Mouse (Mus musculus): ENCODE measurements around the gene Fam166a. TPM values are rescaled to one million over a fixed set of nuclear protein-coding genes. Genes with fewer than 3 reads are reported as not detected.

Fam166a gene
- polyA plus RNA-seq, 1 experiment = 1.8 TPM

Other genes starting within 250 kb of the Fam166a start
- gene Mrpl41, start 243.6 kb upstream of the Fam166a start, polyA plus RNA-seq (2012; rRNA removed) = 67.2 and 81.6 TPM in 2 replicates
- 17.3 and 20.7 TPM in 2 replicates for gene Pnpla7, start 242.7 kb upstream of the Fam166a start, polyA plus RNA-seq (2012; rRNA removed)
- 272 and 279 TPM in 2 replicates for gene Nsmf, start 164.4 kb upstream of the Fam166a start, polyA plus RNA-seq (2012; rRNA removed)
- 1.8 and 2.3 TPM in 2 replicates for gene Entpd8, start 138.4 kb upstream of the Fam166a start, polyA plus RNA-seq (2012; rRNA removed)
- gene Noxa1, start 123.6 kb upstream of the Fam166a start, polyA plus RNA-seq (2012; rRNA removed) = 0.30 and 0.34 TPM in 2 replicates
- 16.6 and 20.4 TPM in 2 replicates for gene Nrarp, start 38.0 kb upstream of the Fam166a start, polyA plus RNA-seq (2012; rRNA removed)
- 41.2 and 42.5 TPM in 2 replicates for gene Tor4a, start 21.9 kb upstream of the Fam166a start, polyA plus RNA-seq (2012; rRNA removed)
- gene Nelfb, start 7.3 kb upstream of the Fam166a start, polyA plus RNA-seq (2012; rRNA removed) = 57.5 and 77.6 TPM in 2 replicates
- gene Stpg3, start 4.1 kb upstream of the Fam166a start, polyA plus RNA-seq (2012; rRNA removed) = 0.74 and 0.93 TPM in 2 replicates
- 468 and 584 TPM in 2 replicates for gene Tubb4b, start 6.0 kb downstream of the Fam166a start, polyA plus RNA-seq (2012; rRNA removed)
- not detected in 2 replicates for gene Slc34a3, start 15.6 kb downstream of the Fam166a start, polyA plus RNA-seq (2012; rRNA removed)
- gene Rnf224, start 18.0 kb downstream of the Fam166a start, polyA plus RNA-seq (2012; rRNA removed) = 0.04 and 0.09 TPM in 2 replicates
- gene Rnf208, start 23.5 kb downstream of the Fam166a start, polyA plus RNA-seq (2012; rRNA removed) = 9.0 and 13.9 TPM in 2 replicates
- 0.19 and 0.59 TPM in 2 replicates for gene Cysrt1, start 23.7 kb downstream of the Fam166a start, polyA plus RNA-seq (2012; rRNA removed)
- 23.2 and 23.7 TPM in 2 replicates for gene AL732309.1, start 28.1 kb downstream of the Fam166a start, polyA plus RNA-seq (2012; rRNA removed)
- 63.3 and 66.2 TPM in 2 replicates for gene Tmem203, start 36.7 kb downstream of the Fam166a start, polyA plus RNA-seq (2012; rRNA removed)
- 11.4 and 20.5 TPM in 2 replicates for gene Tprn, start 43.9 kb downstream of the Fam166a start, polyA plus RNA-seq (2012; rRNA removed)
- gene Ssna1, start 53.7 kb downstream of the Fam166a start, polyA plus RNA-seq (2012; rRNA removed) = 44.6 and 56.3 TPM in 2 replicates
- 119 and 122 TPM in 2 replicates for gene Anapc2, start 53.7 kb downstream of the Fam166a start, polyA plus RNA-seq (2012; rRNA removed)
- gene Tmem210, start 69.4 kb downstream of the Fam166a start, polyA plus RNA-seq (2012; rRNA removed) = 1.4 and 2.0 TPM in 2 replicates
- gene Lrrc26, start 71.2 kb downstream of the Fam166a start, polyA plus RNA-seq (2012; rRNA removed) = 5.1 and 7.0 TPM in 2 replicates
- 0.12 and 0.15 TPM in 2 replicates for gene Grin1, start 100.4 kb downstream of the Fam166a start, polyA plus RNA-seq (2012; rRNA removed)
- gene Man1b1, start 113.6 kb downstream of the Fam166a start, polyA plus RNA-seq (2012; rRNA removed) = 11.2 and 25.1 TPM in 2 replicates
- gene Dpp7, start 137.6 kb downstream of the Fam166a start, polyA plus RNA-seq (2012; rRNA removed) = 18.1 and 28.0 TPM in 2 replicates
- 38.0 and 38.6 TPM in 2 replicates for gene Uap1l1, start 146.9 kb downstream of the Fam166a start, polyA plus RNA-seq (2012; rRNA removed)
- gene Sapcd2, start 153.6 kb downstream of the Fam166a start, polyA plus RNA-seq (2012; rRNA removed) = 3.0 and 4.3 TPM in 2 replicates
- 64.7 and 75.2 TPM in 2 replicates for gene Entpd2, start 177.1 kb downstream of the Fam166a start, polyA plus RNA-seq (2012; rRNA removed)
- gene Npdc1, start 180.6 kb downstream of the Fam166a start, polyA plus RNA-seq (2012; rRNA removed) = 140 and 154 TPM in 2 replicates
- 0.47 and 0.57 TPM in 2 replicates for gene Fut7, start 204.5 kb downstream of the Fam166a start, polyA plus RNA-seq (2012; rRNA removed)
- 187 and 437 TPM in 2 replicates for gene Abca2, start 210.0 kb downstream of the Fam166a start, polyA plus RNA-seq (2012; rRNA removed)
- 103 and 188 TPM in 2 replicates for gene Clic3, start 238.1 kb downstream of the Fam166a start, polyA plus RNA-seq (2012; rRNA removed)
- 124 and 139 TPM in 2 replicates for gene Paxx, start 242.3 kb downstream of the Fam166a start, polyA plus RNA-seq (2012; rRNA removed)

All from gonadal fat pad, adult 2 months (tissue).